Mouse (Mus musculus): ENCODE data around the gene Chd3.

DNA sequence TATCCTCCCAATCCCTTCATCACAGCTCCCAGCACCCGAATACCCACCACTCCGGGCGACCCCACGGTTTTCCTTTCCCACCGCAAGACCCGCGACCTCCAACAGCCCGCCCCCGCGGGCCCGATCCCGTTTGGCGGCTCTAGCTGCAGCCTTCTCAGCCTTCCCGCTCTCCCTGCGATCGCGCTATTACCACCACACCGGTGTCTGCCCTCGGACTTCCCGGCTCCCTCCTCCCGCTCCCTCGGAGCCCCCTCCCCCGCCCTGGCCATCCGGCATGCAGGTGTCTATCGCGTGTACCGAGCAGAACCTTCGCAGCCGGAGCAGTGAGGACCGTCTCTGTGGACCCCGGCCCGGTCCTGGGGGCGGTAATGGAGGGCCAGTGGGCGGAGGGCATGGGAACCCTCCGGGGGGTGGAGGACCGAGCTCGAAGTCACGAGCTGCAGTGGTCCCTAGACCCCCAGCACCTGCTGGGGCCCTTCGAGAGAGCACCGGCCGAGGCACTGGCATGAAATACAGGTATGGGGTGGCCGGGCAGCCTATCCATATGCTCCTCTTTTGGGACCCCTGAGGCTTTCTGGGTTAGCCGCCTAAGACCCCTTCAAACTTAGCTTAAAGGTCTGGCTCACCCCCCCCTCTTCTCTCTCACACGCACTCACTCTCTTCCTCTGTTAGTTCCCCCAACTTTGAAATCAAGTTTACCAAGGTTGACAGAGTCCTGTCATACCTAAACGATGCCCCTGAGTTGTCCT, 42.6 kb downstream of the Chd3 start:
- TF ChIP-seq POLR2A (IDR thresholded peaks at IDR 0.05; ENCODE audit: low read depth, low read length) (no peak), CTCF (IDR thresholded peaks at IDR 0.05; ENCODE audit: extremely low read depth, insufficient read depth, insufficient read length, insufficient replicate concordance) (no peak)
